In the genomic region with DNA sequence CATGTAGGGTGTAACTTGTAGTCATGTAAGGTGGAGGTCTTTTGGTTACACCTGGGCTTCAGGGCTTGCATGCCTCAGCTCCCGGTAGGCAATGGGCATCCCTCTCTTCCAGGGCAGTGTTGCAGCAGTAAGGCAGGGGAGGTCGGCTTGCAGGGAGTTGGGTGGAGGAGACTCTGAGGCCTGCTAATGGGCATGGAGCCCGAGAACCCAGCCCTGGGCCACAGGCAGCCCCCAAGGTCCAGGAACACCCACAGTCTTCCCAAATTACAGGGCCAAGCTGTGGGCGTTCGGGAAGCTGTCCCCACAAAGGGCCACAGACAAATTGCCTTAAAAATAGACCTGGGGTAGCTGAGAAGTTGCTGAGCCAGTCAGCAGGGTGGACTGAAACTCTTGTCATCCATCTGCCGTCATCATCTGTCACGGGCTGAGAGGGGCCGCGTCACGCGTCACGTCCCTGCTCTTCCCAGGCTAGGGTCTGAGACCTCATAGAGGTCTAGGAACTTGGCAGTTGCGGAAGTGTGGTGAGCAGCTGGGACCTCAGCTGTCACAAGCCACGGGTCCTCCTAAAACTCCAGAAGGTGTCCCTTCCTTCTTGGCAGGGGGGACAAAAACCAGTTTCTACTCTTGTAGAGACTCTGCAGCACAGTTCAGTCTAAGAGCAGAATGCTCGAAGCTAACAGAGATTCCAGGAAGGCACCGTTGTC, we compare ENCODE assay signal across 1 mouse cellular context.
TF ChIP-seq lines count a peak whose summit lies in the region.

No protein-coding gene starts in this region.

TF ChIP-seq in myocyte, 11 proteins besides CTCF, POLR2A, EP300 and RAD21:
- no peak for TF ChIP-seq SRF (IDR thresholded peaks at IDR 0.05; ENCODE audit: control insufficient read depth, insufficient read length, low read depth)
- TF ChIP-seq MAX (IDR thresholded peaks at IDR 0.05; ENCODE audit: low read depth) = no peak
- no peak for TF ChIP-seq REST (IDR thresholded peaks at IDR 0.05; ENCODE audit: insufficient read depth, insufficient read length)
- no peak for TF ChIP-seq TCF12 (IDR thresholded peaks at IDR 0.05; ENCODE audit: insufficient read depth, poor library complexity, severe bottlenecking)
- peak in 2 of 3 experiments; percentile 22 to 64 for TF ChIP-seq MYOD1 (IDR thresholded peaks at IDR 0.05; ENCODE audit: control insufficient read depth in 1 of 3, insufficient read length in 2 of 3, low read depth in 2 of 3)
- TF ChIP-seq E2F4 (IDR thresholded peaks at IDR 0.05; ENCODE audit: insufficient read depth) = no peak
- TF ChIP-seq MYOG (IDR thresholded peaks at IDR 0.05; ENCODE audit: control insufficient read depth in 1 of 3, insufficient read depth in 1 of 3, insufficient read length in 2 of 3, low read depth in 2 of 3) = peak in 2 of 3 experiments; percentile 36 to 67
- no peak for TF ChIP-seq USF1 (IDR thresholded peaks at IDR 0.05; ENCODE audit: low read depth)
- no peak for TF ChIP-seq TCF3 (IDR thresholded peaks at IDR 0.05; ENCODE audit: insufficient read length, low read depth)
- TF ChIP-seq POLR2AphosphoS2 (IDR thresholded peaks at IDR 0.05; ENCODE audit: insufficient read length, low read depth) = no peak
- no peak for TF ChIP-seq CEBPB (IDR thresholded peaks at IDR 0.05; ENCODE audit: insufficient read depth, poor library complexity, severe bottlenecking)
TF ChIP-seq in myocyte: peak in this region for 2.
